Mouse (Mus musculus) frontal cortex, postnatal 36 days (tissue): Measurements from ENCODE around the gene Itm2b.

Experiments used
- DNase-seq, 2 experiments: peaks; one replicate each; pipeline ENCODE4 v3.0.0; 2022; ENCODE audit warnings: low spot score in 2 of 2

Itm2b gene

DNA sequence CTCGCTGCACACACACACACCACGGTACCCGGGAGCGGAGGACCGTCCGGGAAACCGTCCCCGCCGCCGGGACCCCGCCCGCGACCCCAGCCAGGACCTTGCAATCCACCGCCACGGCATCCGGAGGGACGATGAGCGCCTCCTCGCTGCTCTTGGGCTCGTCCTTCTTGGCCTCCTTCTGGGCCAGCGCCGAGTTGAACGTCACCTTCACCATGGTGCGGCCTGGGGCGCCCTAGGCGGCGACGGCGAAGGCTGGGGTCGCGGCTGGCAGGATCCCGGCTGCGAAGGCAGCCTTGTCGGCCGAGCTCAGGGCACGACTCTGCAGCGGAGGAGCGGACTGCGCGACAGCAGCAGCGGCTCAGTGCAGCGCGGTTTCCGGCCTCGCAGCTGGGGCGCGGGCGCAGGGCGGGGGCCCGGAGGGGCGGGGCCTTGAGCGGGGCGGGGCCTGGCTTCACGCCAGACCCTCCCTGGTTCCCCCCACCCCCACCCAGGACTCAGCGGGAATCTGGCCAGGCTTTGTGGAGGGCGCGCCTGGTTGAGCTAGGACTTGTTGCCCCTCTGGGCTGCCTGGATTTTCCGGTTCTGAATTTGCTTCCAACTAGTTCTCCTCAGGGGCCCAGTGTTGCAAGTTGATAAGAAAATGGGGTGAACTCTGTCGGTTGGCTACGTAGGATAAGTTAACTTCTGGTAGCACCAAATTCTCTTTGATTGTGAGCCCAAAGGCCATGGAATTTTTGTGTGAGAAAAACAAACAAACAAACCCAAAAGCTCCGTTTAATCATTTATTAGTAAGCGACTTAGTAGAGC is at the start of gene Itm2b:
Gene Itm2b, minus strand, starts transcription at position 377 of the 807 bp plus-strand sequence.
- DNase-seq = peak; percentile 80 to 82

DNA sequence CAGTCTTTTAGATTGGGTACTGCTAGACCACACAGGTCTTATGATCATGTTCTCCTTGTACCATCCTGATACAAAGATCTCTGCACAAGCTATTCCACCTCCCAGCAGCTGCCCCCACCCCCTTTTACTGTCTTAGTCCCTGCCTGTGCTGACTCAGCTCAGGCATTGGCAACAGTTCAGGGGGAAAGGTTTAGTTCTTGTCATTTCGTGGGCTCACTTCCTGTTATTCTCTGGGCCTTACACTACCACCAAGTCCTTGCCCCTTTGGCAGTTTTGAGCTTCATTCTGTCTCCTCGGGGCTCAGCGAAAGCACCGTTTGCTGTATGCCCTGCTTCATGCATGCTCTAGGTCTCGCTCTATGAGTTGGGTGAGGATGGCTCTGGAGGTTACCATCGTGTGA is 48.4 kb upstream of the Itm2b start:
- no peak for DNase-seq

DNA sequence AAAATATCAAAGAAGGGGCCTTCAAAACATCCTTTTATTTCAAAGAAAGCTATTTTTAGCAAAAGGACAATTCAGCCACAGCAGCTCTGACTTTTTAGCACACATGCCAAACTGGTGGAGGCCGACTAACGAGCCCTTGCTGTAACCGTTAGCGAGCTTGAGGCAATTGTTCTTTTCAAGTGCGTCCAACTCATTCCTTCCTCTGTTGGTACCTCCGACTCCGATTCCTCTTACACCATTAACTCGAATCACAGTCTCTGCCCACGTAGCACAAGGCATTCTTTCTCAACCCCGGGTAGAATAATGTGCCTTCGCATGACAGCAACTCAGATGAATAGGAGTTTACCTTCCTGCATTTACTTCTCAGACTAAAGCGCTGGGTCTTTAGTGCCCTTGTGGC is 45.5 kb upstream of the Itm2b start:
- no peak for DNase-seq

DNA sequence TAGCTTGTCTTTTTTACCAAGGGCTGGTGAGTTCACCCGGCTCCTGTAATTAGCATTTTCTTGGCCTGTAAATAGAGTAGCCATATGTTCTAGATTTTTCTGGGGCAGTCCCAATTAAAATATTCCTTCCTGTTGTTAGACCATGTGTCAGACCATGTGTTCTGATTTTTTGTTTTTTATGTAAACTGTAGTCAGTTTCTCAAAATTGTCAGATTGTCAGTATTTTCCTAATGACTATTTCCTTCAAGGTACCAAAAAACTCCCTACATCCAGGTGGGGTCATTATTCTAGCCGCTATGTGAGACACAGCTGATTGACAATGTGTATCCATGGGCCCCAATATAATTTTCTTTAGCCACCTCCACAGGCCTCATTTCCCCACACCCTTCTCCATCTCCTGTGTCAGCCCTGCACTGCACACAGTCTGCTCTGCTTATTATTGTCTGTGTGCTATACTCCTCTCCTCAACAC is 40.5 kb upstream of the Itm2b start:
- DNase-seq = no peak

DNA sequence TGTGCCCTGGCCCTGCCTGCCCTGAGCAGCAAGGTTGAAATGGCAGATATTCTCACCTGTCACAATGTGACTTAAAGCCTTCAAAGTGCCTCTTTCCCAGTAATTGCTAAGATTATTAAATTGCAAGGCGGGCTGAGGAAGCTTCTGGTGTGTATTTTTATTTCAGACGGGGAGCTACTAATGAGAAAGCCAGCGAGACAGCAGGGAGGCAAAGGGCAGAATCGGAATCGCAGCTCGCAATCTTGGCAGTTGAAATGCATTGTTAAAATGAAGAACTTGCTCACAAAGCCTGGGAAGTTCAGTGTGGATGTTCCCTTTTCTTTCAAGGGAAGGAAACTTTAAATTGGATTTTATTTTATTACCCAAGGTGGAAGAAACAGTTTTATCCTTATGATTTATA is 39.9 kb upstream of the Itm2b start:
- no peak for DNase-seq

DNA sequence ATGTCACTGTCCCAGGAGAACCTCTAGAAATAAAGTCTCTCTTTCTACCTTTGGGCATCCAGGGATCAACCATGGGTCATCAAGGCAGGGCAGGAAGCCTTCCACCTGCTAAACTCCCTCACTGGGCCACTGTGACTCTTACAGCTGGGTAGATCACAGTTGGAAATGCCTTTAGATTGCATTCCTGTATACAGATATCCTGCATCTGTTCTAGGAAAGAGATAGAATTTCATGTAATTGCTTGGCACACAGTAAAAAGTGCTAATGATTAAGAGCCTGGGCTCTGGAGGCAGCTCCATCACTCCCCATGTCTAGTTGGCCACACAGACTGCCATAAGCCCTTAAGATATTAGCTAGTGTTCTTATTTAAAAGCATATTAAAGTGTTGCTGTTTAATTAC is 38.5 kb upstream of the Itm2b start:
- DNase-seq = no peak

DNA sequence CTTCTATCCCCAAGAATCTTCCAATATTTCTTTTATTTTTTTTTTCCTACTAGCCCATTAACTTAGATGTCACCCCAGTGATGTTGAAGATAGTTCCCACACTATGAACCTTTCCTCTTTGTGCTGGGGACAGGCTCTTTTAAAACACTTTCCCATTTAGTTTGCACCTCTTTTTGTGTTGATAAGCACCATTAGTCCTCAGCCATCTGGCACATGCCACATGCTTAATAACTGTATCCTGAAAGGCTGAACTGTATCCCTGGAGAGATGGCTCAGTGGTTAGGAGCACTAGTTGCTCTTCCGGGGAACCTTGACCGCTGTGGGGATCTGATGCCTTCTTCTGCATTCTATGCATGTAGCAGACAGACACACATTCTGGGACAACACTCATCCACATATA is 37.5 kb upstream of the Itm2b start:
- no peak for DNase-seq

DNA sequence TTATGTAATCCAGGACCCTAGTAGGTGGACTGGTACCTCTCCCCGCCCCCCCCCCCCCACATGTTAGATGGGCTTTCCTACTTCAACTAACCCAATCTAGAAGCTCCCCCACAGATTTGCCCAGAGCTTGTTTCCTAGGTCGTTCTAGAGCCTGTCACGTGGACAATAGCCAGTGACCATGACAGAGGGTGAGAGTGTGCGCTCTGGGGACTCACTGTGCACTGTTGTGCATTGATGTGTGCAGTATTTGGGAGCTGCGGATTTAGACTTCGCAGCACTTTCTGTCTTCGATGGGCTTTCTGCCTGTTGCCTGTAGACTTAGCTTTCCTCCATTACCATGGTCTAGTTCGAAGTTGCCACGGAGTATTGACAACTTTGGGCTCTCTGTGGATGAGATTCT is 36.5 kb upstream of the Itm2b start:
- DNase-seq = no peak

DNA sequence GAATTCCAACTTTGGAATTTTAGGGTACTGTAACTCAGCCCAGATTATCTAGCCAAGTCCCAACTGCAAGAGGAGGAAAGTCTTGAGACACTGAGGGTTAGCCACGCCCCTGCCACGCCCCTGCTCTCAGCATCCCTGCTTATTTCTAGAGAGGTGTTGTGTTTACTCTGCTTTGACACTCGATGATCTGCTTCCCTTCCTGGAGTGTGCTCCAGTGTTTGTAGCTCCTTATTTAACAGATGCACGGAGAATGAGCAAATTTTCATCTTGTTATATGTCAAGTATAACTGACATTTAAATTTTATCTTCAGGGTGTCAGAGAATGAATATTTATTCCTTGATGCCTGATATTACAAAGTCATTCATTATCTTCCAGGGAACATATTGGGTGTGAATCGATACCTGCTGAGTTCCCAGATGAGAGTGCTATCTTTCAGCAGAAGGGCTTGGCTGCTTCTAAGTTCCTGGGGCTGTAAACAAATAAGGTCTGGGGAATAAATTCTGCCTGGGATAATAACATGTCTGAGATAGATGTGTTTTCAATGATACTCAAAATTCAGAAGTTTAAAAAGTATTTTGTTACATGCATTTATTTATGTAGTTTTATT is 35.2 kb upstream of the Itm2b start:
- DNase-seq = no peak

DNA sequence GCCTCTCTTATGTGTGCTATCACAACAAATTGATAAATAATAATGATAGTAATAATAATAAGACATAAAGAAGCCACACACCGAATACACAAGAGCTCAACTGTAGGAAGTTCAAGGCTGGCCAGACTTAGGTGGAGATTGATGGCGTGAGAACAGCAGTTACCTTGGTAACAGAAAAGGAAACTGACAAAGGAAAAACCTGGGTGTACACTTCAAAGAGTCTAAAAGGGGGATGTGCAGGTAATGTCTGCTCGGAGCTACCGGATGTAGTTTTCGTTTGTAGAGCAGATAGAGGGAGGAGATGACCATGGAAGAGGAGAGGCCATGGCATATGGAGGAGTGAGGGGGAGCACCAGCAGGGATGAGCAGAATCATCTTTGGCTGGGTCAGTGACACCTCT is 31.4 kb upstream of the Itm2b start:
- no peak for DNase-seq

DNA sequence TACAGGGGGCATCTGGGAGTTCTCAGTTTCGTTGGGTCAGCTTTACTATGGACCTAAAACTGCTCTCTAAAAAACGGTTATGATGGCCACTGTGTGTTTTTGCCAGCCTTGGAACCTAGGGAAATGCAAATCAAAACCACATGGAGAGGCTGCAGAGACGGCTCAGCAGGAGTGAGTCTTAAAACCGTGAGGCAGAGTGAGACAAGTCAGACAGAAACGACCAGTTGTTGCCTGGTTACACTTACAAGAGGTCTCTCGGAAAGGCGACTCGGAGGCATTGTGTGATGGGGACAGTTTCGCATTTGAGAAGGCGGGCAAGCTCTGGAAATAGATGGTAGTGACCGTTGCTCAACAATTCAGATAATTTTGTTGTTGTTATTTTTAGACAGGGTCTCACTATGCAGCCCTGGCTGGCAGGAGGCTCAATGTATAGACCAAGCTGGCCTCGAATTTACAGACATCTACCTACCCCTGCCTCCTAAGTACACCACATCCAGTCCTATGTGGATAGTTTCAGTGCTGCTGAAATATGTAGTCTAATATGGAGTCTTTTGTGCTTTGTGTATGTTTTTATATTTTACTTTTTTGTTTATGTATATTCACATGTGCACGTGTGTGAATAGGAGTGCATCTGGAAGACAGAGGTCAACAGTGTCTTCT is 30.4 kb upstream of the Itm2b start:
- DNase-seq = no peak

DNA sequence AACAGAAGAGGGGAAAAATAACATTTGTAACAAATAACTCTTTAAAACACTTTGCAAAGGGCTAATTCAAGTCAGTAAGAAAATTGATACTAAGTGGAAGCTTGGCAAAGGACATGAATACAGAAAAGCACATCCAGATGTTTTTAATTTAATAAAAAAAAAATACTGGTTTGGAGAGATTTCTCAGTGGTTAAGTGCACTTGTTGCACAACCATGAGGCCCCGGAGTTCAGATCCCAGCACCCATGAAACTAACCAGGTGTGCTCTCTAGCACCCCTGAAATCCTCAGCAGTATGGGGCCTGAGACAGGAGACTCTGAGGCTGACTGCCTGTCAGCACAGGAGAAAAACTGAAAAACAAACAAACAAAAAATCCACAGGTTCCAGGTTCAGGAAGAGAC is 26.6 kb upstream of the Itm2b start:
- no peak for DNase-seq

DNA sequence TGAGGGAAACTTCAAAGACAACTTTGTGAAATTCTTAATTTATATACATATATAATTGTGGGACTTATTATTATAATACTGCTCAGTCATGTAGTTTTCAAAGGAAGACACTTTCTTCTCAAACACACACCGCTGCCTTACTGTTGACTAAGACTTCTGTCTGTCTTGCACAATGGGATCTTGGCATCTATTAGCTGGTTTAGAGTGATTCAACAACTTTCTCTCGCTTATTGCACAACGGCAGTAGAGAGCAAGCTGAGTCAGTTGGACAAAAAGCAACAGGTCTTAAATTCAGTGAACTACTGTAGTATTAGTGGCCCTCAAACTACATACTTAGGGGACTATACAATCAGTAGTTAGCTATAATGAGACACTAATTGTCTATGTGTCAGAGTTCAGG is 25.0 kb upstream of the Itm2b start:
- DNase-seq = no peak

DNA sequence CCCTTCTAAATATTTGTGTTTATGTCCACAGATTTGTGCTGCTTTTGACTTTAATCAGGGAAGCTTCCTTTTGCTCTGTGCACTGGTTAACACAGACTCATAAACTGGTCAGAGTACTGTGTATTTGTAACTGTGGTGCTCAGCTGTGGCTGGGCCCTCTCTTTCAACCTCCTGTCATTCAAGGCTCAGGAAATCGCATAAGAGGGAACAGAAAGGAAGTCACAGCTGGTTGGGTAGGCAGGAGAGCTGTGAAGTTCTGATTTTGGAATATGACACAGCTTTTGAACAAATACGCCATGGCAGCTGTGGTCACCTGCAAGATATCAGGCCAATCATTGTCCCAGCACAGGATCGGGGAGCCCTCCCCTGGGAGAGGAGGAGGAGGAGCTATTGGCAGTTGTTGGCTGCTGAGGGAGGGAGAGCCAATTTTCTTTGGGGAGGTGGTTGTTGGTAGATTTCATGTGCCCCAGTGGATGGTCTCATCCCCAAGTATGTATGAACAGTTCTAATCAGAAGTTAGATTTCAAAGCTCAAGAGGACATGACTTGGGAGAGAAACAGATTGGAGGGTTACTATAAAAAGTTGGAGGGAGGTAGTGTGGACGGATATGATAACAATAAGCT is 23.2 kb upstream of the Itm2b start:
- DNase-seq = no peak

DNA sequence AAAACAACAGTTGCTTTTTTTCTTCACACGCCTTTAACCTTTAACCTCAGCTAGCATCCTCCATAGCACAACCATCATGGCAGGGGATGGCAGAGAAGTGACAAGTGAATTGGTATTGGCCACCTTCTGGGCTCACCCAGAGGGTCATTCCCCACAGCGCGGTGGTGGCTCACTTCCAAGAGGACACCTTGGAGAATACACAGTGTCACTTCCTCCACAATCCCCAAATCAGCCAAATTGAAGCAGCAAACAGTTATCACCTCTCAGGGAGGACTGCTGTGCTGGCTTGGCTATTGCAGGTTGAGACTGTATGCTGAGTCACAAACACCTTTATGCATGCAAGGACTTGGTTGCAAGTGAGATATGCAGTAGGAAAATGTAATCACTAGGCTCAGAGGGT is 18.9 kb upstream of the Itm2b start:
- no peak for DNase-seq

DNA sequence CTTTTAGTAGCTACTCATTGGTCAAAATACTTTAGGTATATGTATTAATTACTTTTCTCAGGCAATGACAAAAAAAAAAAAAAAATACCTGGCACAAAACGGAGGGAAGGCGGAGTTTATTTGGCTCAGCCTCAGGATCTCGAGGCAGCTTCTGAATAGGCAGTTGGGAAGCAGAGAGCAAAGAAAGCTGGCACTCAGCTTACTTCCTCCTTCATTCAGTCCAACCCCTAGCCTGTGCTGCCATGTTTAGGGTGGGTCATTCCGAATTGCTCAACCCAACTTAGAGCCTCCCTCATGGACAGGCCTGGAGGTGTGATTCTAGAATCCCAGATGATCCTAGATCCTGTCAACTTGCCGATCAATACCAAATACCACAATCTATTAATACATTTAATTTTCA is 18.3 kb upstream of the Itm2b start:
- no peak for DNase-seq

DNA sequence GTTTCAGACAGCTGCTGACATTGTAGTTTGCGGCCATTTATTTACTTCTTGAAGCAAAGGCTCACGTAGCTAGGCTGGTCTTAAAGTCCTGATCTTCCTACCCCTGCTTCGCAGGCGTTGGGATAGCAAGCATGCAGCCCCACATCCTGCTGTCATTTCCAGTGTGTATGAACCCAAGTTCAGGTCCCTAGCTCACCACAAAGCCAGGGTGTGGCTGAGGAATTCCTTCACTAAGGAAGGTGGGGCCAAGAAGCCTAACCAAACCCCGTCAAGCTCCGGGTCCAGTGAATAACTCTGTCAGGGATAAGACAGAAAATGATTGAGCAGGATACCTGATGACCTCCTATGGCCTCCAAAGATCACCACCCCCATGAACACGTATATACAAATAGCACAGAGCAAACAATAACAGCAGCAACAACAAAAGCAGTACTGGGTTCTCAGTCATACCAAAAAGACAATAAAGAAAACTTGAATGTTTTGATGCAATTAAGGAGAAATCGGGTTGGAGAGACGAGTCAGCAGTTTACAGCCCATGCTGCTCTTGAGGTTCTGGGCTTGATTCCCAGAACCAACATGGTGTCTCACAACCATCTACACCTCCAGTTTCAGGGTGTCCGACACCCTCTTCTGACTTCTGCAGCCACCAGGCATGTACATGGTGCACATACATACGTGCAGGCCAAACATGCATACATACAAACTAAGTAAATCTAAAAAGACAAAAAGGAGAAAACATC is 17.4 kb upstream of the Itm2b start:
- DNase-seq = no peak

DNA sequence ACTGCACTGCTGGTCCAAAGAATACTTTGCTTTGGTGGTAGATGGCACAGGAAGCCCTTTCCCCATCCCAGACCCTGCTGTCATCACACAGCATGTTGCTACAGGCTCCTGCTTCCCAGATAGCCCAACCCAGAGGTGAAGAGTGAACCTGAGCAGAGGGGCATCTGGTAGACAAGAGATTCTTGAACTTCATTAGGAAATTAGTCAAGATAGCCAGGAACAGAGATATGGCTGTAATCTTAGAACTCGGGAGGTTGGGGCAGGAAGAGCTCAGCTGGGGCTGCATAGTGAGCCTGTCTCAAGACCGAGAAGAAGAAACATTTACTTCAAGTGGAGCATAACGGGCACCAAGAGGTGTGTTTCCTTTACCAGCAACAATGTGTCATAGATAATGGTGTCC is 16.3 kb upstream of the Itm2b start:
- no peak for DNase-seq

DNA sequence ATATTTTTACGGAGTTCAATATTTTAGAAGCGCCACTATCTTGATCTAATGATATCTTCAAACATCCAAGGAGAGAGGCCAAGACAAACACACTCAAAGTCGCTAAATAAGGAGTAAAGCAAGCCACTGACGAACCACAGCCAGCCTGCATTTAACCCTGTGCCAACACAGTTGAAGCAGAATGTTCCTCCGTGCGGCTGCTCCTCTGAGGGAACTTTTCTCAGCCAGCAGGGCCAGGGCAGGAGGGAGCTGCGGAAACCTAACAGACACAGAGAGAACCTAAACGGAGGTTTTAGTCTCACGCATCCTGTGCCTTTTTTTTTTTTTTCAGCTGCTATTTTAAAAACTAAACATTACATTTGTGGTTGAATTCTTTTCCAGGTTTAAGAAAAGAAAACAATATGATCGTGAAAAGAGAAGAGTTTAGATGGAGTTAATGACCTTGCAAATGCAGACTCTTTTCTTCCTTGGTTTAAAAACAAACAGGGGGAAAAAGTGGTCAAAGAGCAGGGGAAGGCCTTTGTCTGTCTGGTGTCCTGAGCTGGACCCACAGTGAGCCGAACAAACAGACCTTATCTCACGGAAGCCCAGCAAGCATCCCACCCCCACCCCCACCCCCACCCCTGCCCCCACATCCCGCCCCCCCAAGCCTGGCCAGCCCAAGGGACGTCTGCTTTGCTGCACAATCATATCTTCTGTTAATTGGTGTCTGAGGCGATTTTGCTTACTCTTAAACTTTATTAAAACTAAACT is 15.0 kb upstream of the Itm2b start:
- DNase-seq = no peak

DNA sequence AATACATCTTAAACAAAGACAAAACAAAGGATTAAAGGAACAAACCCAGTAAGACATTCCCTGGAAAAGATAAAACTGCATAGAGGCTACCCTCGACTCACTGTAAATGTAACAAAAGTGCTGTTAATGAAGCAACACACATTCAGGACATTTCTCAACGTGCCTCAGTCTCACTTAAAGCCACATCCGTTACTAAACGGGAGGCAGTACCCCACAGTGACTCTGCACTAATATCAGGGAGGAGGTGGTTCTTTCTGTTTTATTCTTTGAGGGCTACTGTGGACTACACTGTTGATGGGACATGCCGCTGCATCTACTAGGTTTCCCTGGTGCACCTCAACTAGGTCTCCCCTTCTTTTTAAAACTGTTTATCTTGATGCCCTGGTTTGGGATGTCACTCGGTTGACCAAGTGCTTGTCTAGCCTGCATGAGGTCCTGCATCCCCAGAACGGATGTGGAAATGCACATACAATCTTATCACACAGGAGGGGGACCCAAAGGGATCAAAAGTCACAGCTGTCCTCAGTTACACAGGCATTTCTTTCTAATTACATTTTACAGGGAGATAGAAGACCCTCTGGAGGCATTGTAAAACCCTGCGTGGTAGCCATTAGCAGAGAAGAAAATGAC is 13.4 kb upstream of the Itm2b start:
- no peak for DNase-seq

DNA sequence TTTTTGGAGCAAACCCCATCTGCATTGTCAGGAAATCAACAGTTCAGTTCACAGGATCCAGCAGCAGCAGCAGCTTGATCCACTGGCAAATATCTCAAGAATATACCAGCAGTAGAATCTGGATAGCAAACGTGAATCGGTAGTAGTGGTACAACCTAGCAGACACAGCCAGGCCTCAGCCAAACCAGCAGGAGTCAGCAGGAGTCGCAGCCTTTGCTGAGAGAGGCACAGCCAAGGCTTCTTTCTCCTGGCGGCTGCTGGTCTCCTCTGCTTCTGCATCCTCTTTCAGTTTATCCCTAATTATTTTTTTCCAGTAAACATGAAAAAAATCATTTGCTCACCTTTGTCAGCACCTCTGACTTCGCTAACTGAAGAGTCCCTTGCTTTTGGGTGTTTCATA is 10.7 kb upstream of the Itm2b start:
- DNase-seq = no peak
